Mouse (Mus musculus): ENCODE results near the gene Alox12.

Gene Alox12

DNA sequence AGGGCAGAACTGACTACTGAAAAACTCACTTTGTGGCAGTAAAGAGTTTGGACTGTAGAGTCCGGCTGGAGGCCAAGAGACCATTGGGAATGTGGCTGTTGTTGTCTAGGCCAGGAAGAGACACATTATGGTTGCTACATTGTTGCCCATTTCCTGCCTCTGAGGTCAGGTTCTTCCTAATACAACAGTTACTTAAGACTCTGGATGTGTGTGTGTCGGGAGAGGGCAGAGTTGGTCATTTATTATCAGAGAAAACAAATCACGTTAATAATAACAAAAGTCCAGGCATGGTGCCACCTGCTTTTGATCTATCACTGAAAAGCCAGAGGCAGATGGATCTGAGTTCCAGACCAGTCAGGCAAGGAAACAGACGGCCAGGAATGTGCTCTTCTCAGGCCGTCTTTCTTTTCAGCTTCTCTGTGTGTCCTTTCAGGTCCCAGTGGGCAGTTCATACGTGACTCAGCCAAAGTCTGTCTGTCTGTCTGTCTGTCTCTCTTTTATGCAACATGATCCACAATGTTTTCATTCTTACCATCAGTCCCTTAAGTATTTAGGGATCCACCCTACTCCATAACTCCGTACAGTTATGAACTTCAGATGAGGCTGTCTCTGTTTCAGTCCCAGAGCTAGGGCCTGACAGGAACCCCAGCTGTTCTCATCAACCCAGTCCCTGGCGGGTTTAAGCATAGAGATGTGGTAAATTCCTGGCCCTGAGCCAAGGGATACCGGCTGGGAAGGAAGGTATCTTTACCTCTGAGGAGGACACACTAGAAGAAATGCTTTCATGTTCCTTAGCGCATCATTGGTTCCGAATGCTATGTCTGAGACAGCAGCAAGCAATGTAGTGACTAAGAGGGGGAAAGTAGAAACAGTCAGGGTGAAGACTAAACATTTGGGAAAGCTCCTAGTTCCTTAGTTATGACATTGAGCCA, 61.5 kb downstream of the Alox12 start:
- no peak for DNase-seq (ENCODE audit: low spot score)

DNA sequence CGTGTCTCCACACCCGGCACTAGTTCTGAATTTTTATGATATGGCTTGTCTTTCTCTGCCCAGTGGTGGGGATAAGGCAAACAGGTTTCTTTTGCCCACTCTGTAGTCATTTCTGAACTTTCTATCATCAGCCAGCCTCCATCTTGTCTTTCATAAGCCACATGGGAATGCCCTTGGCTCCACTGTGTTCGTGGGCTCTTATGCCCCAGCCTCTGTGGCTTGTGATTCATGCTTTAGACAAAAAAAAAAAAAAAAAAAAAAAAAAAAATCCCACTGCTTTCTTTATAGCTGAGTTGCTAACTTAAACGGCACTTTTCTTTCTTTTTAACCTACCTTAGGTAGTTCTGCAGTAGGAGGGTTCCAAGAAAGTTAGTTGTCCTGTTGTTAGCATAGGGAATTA, 63.0 kb downstream of the Alox12 start:
- DNase-seq (ENCODE audit: low spot score) = no peak
